Comparison of ENCODE assay signal across 9 mouse cellular contexts in genomic region chr6:85349246-85349645, GRCm38 (mm10). TPM values are rescaled to one million over a fixed set of nuclear protein-coding genes. Genes with fewer than 3 reads are reported as not detected.
A peak's percentile ranks its signal among the peaks of the same experiment; 100 is the strongest.
DNase-seq lines count a peak whose midpoint lies in the region; ATAC-seq and TF ChIP-seq lines count a peak whose summit lies in the region.
"Had no signal": no experiment of that assay in that cellular context is flagged by ENCODE, and none has a peak within 500 bp of the region (broad histone marks: within the 10 kb centered on the region; RNA-seq: fewer than 3 reads in every experiment).

No protein-coding gene starts in this region.

- H3K9ac ChIP-seq in hindbrain, postnatal 0 days (replicated peaks; ENCODE audit: low read length), result no peak overlapping the region

- WGBS in cerebellum, adult 2 months, result 17% methylated on average over 7 of the region's 7 CpGs
- WGBS in hindbrain, postnatal 0 days, result 65% methylated on average over 7 of the region's 7 CpGs

- no peaks in the 10 kb centered on the region for H3K9me3 ChIP-seq in hindbrain, postnatal 0 days (ENCODE audit: low read length)
- H3K9me3 ChIP-seq: embryonic facial prominence, embryonic 10.5 days had no signal

- intact Hi-C loops in left cerebral cortex, postnatal 36 days (cut with DNase I), result loop anchor here (5.0 kb wide), 1 partner anchor 33 kb away; no protein-coding TSS in a partner anchor
- intact Hi-C loops in left cerebral cortex, postnatal 4 days (cut with DNase I), result loop anchor here (5.0 kb wide), 1 partner anchor 43 kb away; no protein-coding TSS in a partner anchor

- peak; percentile 51 to 79 for DNase-seq in cerebellum, adult 2 months
- DNase-seq in cerebellum, adult 11 months, result no peak
- DNase-seq in left cerebral cortex, postnatal 36 days (ENCODE audit: low spot score in 2 of 2), result peak; percentile 57 to 75
- no peak for DNase-seq in left cerebral cortex, postnatal 4 days
- DNase-seq in right cerebral cortex, postnatal 25 days, result peak; percentile 56
- DNase-seq in hindbrain, postnatal 0 days (ENCODE audit: low spot score), result no peak

- peaks cover 25% of the 10 kb centered on the region for H3K4me1 ChIP-seq in cerebellum, adult 2 months (ENCODE audit: control insufficient read depth, insufficient read depth, low read length)
- H3K4me1 ChIP-seq in embryonic fibroblast, embryonic 13.5 days (ENCODE audit: control insufficient read depth, insufficient read depth, low read length), result peaks cover 18% of the 10 kb centered on the region
- H3K4me1 ChIP-seq in hindbrain, postnatal 0 days (ENCODE audit: insufficient read depth, low read length), result no peaks in the 10 kb centered on the region
- H3K4me1 ChIP-seq: embryonic facial prominence, embryonic 10.5 days had no signal

- ATAC-seq in hindbrain, postnatal 0 days, result no peak
- no peak for ATAC-seq in inflammation-experienced regulatory T-cells, adult 6 months

- H3K27me3 ChIP-seq in cerebellum, adult 2 months (ENCODE audit: control insufficient read depth, insufficient read depth, low read length), result no peaks in the 10 kb centered on the region
- H3K27me3 ChIP-seq in hindbrain, postnatal 0 days (ENCODE audit: insufficient read depth, low read length), result no peaks in the 10 kb centered on the region

- TF ChIP-seq POLR2A in cerebellum, adult 2 months (IDR thresholded peaks at IDR 0.05; ENCODE audit: borderline replicate concordance, insufficient read depth, low read length), result no peak
- no peak for TF ChIP-seq POLR2A in embryonic fibroblast, embryonic 13.5 days (IDR thresholded peaks at IDR 0.05; ENCODE audit: low read depth, low read length)

- no peak overlapping the region for H3K4me2 ChIP-seq in hindbrain, postnatal 0 days (ENCODE audit: low read depth, low read length)

- TF ChIP-seq CTCF in cerebellum, adult 2 months (IDR thresholded peaks at IDR 0.05; ENCODE audit: borderline replicate concordance, insufficient read depth, low read depth, low read length), result no peak
- TF ChIP-seq CTCF in embryonic fibroblast, embryonic 13.5 days (IDR thresholded peaks at IDR 0.05; ENCODE audit: borderline replicate concordance, insufficient read depth, low read length), result no peak
- no peak for TF ChIP-seq CTCF in hindbrain, postnatal 0 days (IDR thresholded peaks at IDR 0.05; ENCODE audit: low read depth)

- no peak overlapping the region for H3K27ac ChIP-seq in cerebellum, adult 2 months (ENCODE audit: insufficient read depth, low read length)
- peak overlapping the region; percentile 72 for H3K27ac ChIP-seq in embryonic fibroblast, embryonic 13.5 days (ENCODE audit: insufficient read depth, low read length)
- H3K27ac ChIP-seq in hindbrain, postnatal 0 days, result no peak overlapping the region
- H3K27ac ChIP-seq: embryonic facial prominence, embryonic 10.5 days had no signal

- peaks cover 18% of the 10 kb centered on the region for H3K36me3 ChIP-seq in hindbrain, postnatal 0 days (ENCODE audit: insufficient read depth, low read length)
- H3K36me3 ChIP-seq: embryonic facial prominence, embryonic 10.5 days had no signal

- H3K4me3 ChIP-seq in cerebellum, adult 2 months (replicated peaks; ENCODE audit: insufficient read depth, low read depth, low read length), result no peak overlapping the region
- no peak overlapping the region for H3K4me3 ChIP-seq in embryonic fibroblast, embryonic 13.5 days (ENCODE audit: insufficient read depth, low read length)
- no peak overlapping the region for H3K4me3 ChIP-seq in hindbrain, postnatal 0 days (ENCODE audit: low read length)
- H3K4me3 ChIP-seq: embryonic facial prominence, embryonic 10.5 days had no signal

RNA-seq across cellular contexts. Expression of gene Sfxn5, which starts 16.0 kb away (rescaled TPM):
- polyA plus RNA-seq in cerebellum, adult 2 months (2012; rRNA removed), result 169 and 172 TPM in 2 replicates
- total RNA-seq in left cerebral cortex, postnatal 36 days (2021), result 100 to 1,000 TPM; 172 to 183 TPM
- total RNA-seq in left cerebral cortex, postnatal 4 days (2021), result 10 to 100 TPM; 63.9 to 69.7 TPM
- 8.2 and 9.7 TPM in 2 replicates for polyA plus RNA-seq in embryonic fibroblast, embryonic 13.5 days (2011; ENCODE audit: insufficient read length, low read depth, missing spikeins)
- 144 and 151 TPM in 2 replicates for total RNA-seq in hindbrain, postnatal 0 days (2014; rRNA removed)
- polyA plus RNA-seq in hindbrain, postnatal 0 days (2015; fragmentation: Nextera tagmentation; extraction: Ambion mirVana), result 108 and 115 TPM in 2 replicates
- polyA plus RNA-seq in inflammation-experienced regulatory T-cells, adult 6 months (2017; shearing (Covaris generic)), result 1 to 10 TPM; 1.4 to 3.3 (median 2.1) TPM

RNA-seq across cellular contexts. Expression of gene Rab11fip5, which starts 25.2 kb away (rescaled TPM):
- polyA plus RNA-seq in cerebellum, adult 2 months (2012; rRNA removed), result 70.7 and 75.2 TPM in 2 replicates
- total RNA-seq in left cerebral cortex, postnatal 36 days (2021), result 10 to 100 TPM; 67.8 to 76.6 TPM
- 10 to 100 TPM; 51.7 to 54.1 TPM for total RNA-seq in left cerebral cortex, postnatal 4 days (2021)
- polyA plus RNA-seq in embryonic fibroblast, embryonic 13.5 days (2011; ENCODE audit: insufficient read length, low read depth, missing spikeins), result 27.2 and 28.2 TPM in 2 replicates
- total RNA-seq in hindbrain, postnatal 0 days (2014; rRNA removed), result 62.6 and 66.5 TPM in 2 replicates
- 23.4 and 26.7 TPM in 2 replicates for polyA plus RNA-seq in hindbrain, postnatal 0 days (2015; fragmentation: Nextera tagmentation; extraction: Ambion mirVana)
- under 1 TPM; 0.50 to 0.67 (median 0.66) TPM for polyA plus RNA-seq in inflammation-experienced regulatory T-cells, adult 6 months (2017; shearing (Covaris generic))

Comparison
In these comparisons a context has a peak if more than half of its experiments do, and no peak if none do; other contexts are left out.
1. DNase-seq: peak in cerebellum, adult 2 months (2 of 2), left cerebral cortex, postnatal 36 days (2 of 2) and right cerebral cortex, postnatal 25 days (single experiment); none in cerebellum, adult 11 months (single experiment), left cerebral cortex, postnatal 4 days (single experiment) and hindbrain, postnatal 0 days (single experiment).
2. RNA of gene Sfxn5, which starts 16.0 kb away (polyA plus RNA-seq): 169 to 172 TPM in cerebellum, adult 2 months and 108 to 115 TPM in hindbrain, postnatal 0 days; 8.2 to 9.7 TPM in embryonic fibroblast, embryonic 13.5 days and 1.4 to 3.3 TPM in inflammation-experienced regulatory T-cells, adult 6 months; every median in the first group is over 10 times any median in the second.
3. RNA of gene Rab11fip5, which starts 25.2 kb away (polyA plus RNA-seq): 70.7 to 75.2 TPM in cerebellum, adult 2 months, 27.2 to 28.2 TPM in embryonic fibroblast, embryonic 13.5 days and 23.4 to 26.7 TPM in hindbrain, postnatal 0 days; 0.50 to 0.67 TPM in inflammation-experienced regulatory T-cells, adult 6 months; every median in the first group is over 10 times any median in the second.